Mouse (Mus musculus) natural killer cell, adult 2 months (primary cell): ENCODE measurements around the gene Plppr3.

ENCODE experiments used
- DNase-seq, 2 experiments: peaks; one replicate each; pipeline ENCODE4 v3.0.0; 2022; ENCODE audit warnings: low spot score in 2 of 2

Plppr3 gene

GRCm38 (mm10) chr10:79865801-79866295, 8.6 kb downstream of the Plppr3 start:
- no peak for DNase-seq

GRCm38 (mm10) chr10:79865189-79865601, 9.2 kb downstream of the Plppr3 start:
- no peak for DNase-seq

GRCm38 (mm10) chr10:79864351-79865188, 9.9 kb downstream of the Plppr3 start:
- no peak for DNase-seq

GRCm38 (mm10) chr10:79862925-79863324, 11.5 kb downstream of the Plppr3 start:
- DNase-seq, result no peak

GRCm38 (mm10) chr10:79862049-79862788, 12.2 kb downstream of the Plppr3 start:
- DNase-seq, result no peak

GRCm38 (mm10) chr10:79861230-79862048, 13.0 kb downstream of the Plppr3 start:
- DNase-seq, result no peak

GRCm38 (mm10) chr10:79860079-79860911, 14.1 kb downstream of the Plppr3 start:
- DNase-seq, result no peak

GRCm38 (mm10) chr10:79859116-79859515, 15.3 kb downstream of the Plppr3 start:
- no peak for DNase-seq

GRCm38 (mm10) chr10:79858416-79859074, 15.9 kb downstream of the Plppr3 start:
- no peak for DNase-seq

- no peak for DNase-seq
Measured at GRCm38 (mm10) chr10:79857894-79858293, 16.5 kb downstream of the Plppr3 start.

- DNase-seq, result peak; percentile 75 to 80
Measured at GRCm38 (mm10) chr10:79857452-79857811, 17.0 kb downstream of the Plppr3 start.

- peak in 1 of 2 experiments; percentile 54 for DNase-seq
Measured at GRCm38 (mm10) chr10:79856704-79857451, 17.6 kb downstream of the Plppr3 start.

GRCm38 (mm10) chr10:79856280-79856679, 18.2 kb downstream of the Plppr3 start:
- DNase-seq, result no peak

- DNase-seq, result peak; percentile 60 to 72
Measured at GRCm38 (mm10) chr10:79855558-79856184, 18.8 kb downstream of the Plppr3 start.

- peak; percentile 70 for DNase-seq
Measured at GRCm38 (mm10) chr10:79854801-79855541, 19.5 kb downstream of the Plppr3 start.

GRCm38 (mm10) chr10:79853860-79854795, 20.3 kb downstream of the Plppr3 start, which contains the start of gene Ptbp1:
Ptbp1 (plus strand) TSS chr10:79854427.
- DNase-seq, result peak; percentile 98 to 99

GRCm38 (mm10) chr10:79853392-79853791, 21.0 kb downstream of the Plppr3 start:
- peak in 1 of 2 experiments; percentile 38 for DNase-seq
